Mouse (Mus musculus) CH12.LX (cell line): ENCODE results near the gene Agk.

Source experiments
- CHD2 ChIP-seq: IDR thresholded peaks from 2 replicates; pipeline ENCODE4 v1.6.1; 2011; ENCODE audit warnings: low read length, improper control_type of control experiment
- JUN ChIP-seq: IDR thresholded peaks from 2 replicates; pipeline ENCODE4 v1.6.1; 2011; ENCODE audit warnings: low read depth, mild to moderate bottlenecking, low read length, improper control_type of control experiment, moderate library complexity; ENCODE audit not compliant: insufficient read depth
- USF1 ChIP-seq: IDR thresholded peaks from 2 replicates; pipeline ENCODE4 v1.6.1; 2014; ENCODE audit warnings: low read depth, mild to moderate bottlenecking, inconsistent platforms, low read length, improper control_type of control experiment

- TF ChIP-seq CHD2 (no peak), USF1 (no peak), JUN (no peak)
These were observed 114.0 kb downstream of the Agk start, which contains the start of gene Wee2 for GRCm38 (mm10) chr6:40438936-40439335.
